In the genomic region with DNA sequence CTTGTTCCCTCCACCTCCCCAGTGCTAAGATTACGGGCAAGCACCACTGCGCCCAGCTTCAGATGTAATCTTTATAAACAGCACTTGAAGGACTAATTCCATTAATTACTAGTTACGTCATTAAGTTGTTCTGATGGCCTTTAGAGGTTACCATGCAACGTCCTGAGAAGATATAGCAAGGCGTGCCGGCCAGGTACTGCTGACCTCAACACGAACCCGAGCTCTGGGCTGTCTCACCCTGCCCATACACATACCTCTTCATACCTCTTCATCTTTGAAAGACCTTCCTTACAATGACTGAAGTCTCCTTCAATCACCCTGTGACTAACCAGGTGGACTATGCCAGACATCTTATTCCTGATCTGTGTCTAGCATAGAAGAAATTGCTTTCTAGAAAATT, we compare ENCODE assay signal across 23 mouse cellular contexts. TPM values are rescaled to one million over a fixed set of nuclear protein-coding genes. Genes with fewer than 3 reads are reported as not detected.
DNase-seq lines count a peak whose midpoint lies in the region; ATAC-seq and TF ChIP-seq lines count a peak whose summit lies in the region.
"Had no signal": no experiment of that assay in that cellular context is flagged by ENCODE, and none has a peak within 500 bp of the region (broad histone marks: within the 10 kb centered on the region; RNA-seq: fewer than 3 reads in every experiment).

No protein-coding gene starts in this region.

- no peak for TF ChIP-seq EP300 in stomach, postnatal 0 days (optimal IDR thresholded peaks at IDR 0.05)

- no peak overlapping the region for H3K4me3 ChIP-seq in intestine, postnatal 0 days (ENCODE audit: low read depth, low read length)
- no peak overlapping the region for H3K4me3 ChIP-seq in intestine, embryonic 16.5 days (ENCODE audit: low read length)
- no peak overlapping the region for H3K4me3 ChIP-seq in kidney, postnatal 0 days (replicated peaks; ENCODE audit: low read depth, low read length)
- H3K4me3 ChIP-seq in kidney, embryonic 16.5 days (ENCODE audit: low read length), result no peak overlapping the region
- no peak overlapping the region for H3K4me3 ChIP-seq in stomach, postnatal 0 days (ENCODE audit: low read depth, low read length)
- H3K4me3 ChIP-seq: embryonic facial prominence, embryonic 10.5 days; embryonic facial prominence, embryonic 12.5 days; forebrain, embryonic 13.5 days; forebrain, embryonic 15.5 days had no signal

- no peaks in the 10 kb centered on the region for H3K27me3 ChIP-seq in intestine, postnatal 0 days (replicated peaks; ENCODE audit: control insufficient read depth, insufficient read depth, low read length)
- no peaks in the 10 kb centered on the region for H3K27me3 ChIP-seq in intestine, embryonic 16.5 days (replicated peaks; ENCODE audit: control insufficient read depth, insufficient read depth, low read length)
- H3K27me3 ChIP-seq in kidney, postnatal 0 days (ENCODE audit: insufficient read depth, low read length), result no peaks in the 10 kb centered on the region
- no peaks in the 10 kb centered on the region for H3K27me3 ChIP-seq in kidney, embryonic 16.5 days (ENCODE audit: insufficient read depth, low read length)
- no peaks in the 10 kb centered on the region for H3K27me3 ChIP-seq in stomach, postnatal 0 days (ENCODE audit: control insufficient read depth, insufficient read depth, low read length)
- H3K27me3 ChIP-seq: CH12.LX; embryonic facial prominence, embryonic 12.5 days; forebrain, embryonic 13.5 days; forebrain, embryonic 15.5 days; Patski had no signal

- peaks cover 7% of the 10 kb centered on the region for H3K4me1 ChIP-seq in intestine, postnatal 0 days (replicated peaks; ENCODE audit: control insufficient read depth, insufficient read depth, low read length)
- peaks cover 5% of the 10 kb centered on the region; the same call in 1 of the 2 replicates for H3K4me1 ChIP-seq in intestine, embryonic 16.5 days (ENCODE audit: control insufficient read depth, insufficient read depth, low read length)
- no peaks in the 10 kb centered on the region for H3K4me1 ChIP-seq in kidney, postnatal 0 days (replicated peaks; ENCODE audit: insufficient read depth, low read length)
- H3K4me1 ChIP-seq in kidney, embryonic 16.5 days (ENCODE audit: insufficient read depth, low read length), result peaks cover 11% of the 10 kb centered on the region; the same call in 1 of the 2 replicates
- H3K4me1 ChIP-seq in stomach, postnatal 0 days (replicated peaks; ENCODE audit: control insufficient read depth, insufficient read depth), result no peaks in the 10 kb centered on the region
- H3K4me1 ChIP-seq: embryonic facial prominence, embryonic 10.5 days; embryonic facial prominence, embryonic 12.5 days; forebrain, embryonic 13.5 days; forebrain, embryonic 15.5 days had no signal

- no peak for TF ChIP-seq CTCF in intestine, postnatal 0 days (IDR thresholded peaks at IDR 0.05; ENCODE audit: low read depth)
- no peak for TF ChIP-seq CTCF in kidney, postnatal 0 days (IDR thresholded peaks at IDR 0.05; ENCODE audit: low read depth)
- no peak for TF ChIP-seq CTCF in stomach, postnatal 0 days (IDR thresholded peaks at IDR 0.05; ENCODE audit: low read depth)

- H3K4me2 ChIP-seq in intestine, postnatal 0 days (replicated peaks; ENCODE audit: low read depth), result no peak overlapping the region
- H3K4me2 ChIP-seq in intestine, embryonic 16.5 days (ENCODE audit: low read depth, low read length), result no peak overlapping the region
- H3K4me2 ChIP-seq in kidney, postnatal 0 days (ENCODE audit: low read length), result no peak overlapping the region
- H3K4me2 ChIP-seq in kidney, embryonic 16.5 days (replicated peaks; ENCODE audit: low read depth, low read length), result no peak overlapping the region
- no peak overlapping the region for H3K4me2 ChIP-seq in stomach, postnatal 0 days (replicated peaks; ENCODE audit: low read depth)
- H3K4me2 ChIP-seq: embryonic facial prominence, embryonic 12.5 days; forebrain, embryonic 13.5 days; forebrain, embryonic 15.5 days had no signal

- no peak overlapping the region for H3K9ac ChIP-seq in intestine, postnatal 0 days (ENCODE audit: low read depth, low read length)
- H3K9ac ChIP-seq in intestine, embryonic 16.5 days (ENCODE audit: low read depth, low read length), result no peak overlapping the region
- no peak overlapping the region for H3K9ac ChIP-seq in kidney, postnatal 0 days (ENCODE audit: low read depth, low read length)
- no peak overlapping the region for H3K9ac ChIP-seq in kidney, embryonic 16.5 days (replicated peaks; ENCODE audit: low read length)
- H3K9ac ChIP-seq in stomach, postnatal 0 days (ENCODE audit: low read length), result no peak overlapping the region
- H3K9ac ChIP-seq: embryonic facial prominence, embryonic 12.5 days; forebrain, embryonic 13.5 days; forebrain, embryonic 15.5 days had no signal

- H3K36me3 ChIP-seq in intestine, postnatal 0 days (ENCODE audit: control insufficient read depth, insufficient read depth), result 0 out of 2 replicates have a peak, but pooled peaks cover 5% of the 10 kb centered on the region
- H3K36me3 ChIP-seq in intestine, embryonic 16.5 days (ENCODE audit: control insufficient read depth, insufficient read depth, low read length), result no peaks in the 10 kb centered on the region
- H3K36me3 ChIP-seq in kidney, postnatal 0 days (ENCODE audit: insufficient read depth, low read length), result no peaks in the 10 kb centered on the region
- no peaks in the 10 kb centered on the region for H3K36me3 ChIP-seq in kidney, embryonic 16.5 days (ENCODE audit: insufficient read depth, low read length)
- no peaks in the 10 kb centered on the region for H3K36me3 ChIP-seq in stomach, postnatal 0 days (ENCODE audit: control insufficient read depth, insufficient read depth, low read length)
- H3K36me3 ChIP-seq: embryonic facial prominence, embryonic 10.5 days; embryonic facial prominence, embryonic 12.5 days; forebrain, embryonic 15.5 days; G1E had no signal

- peak; percentile 54; the same call in 1 of the 2 replicates for ATAC-seq in intestine, postnatal 0 days
- no peak for ATAC-seq in intestine, embryonic 16.5 days
- ATAC-seq in kidney, postnatal 0 days (replicated peaks; ENCODE audit: low FRiP score, low read depth), result peak; percentile 22; the same call in 1 of the 2 replicates
- no peak for ATAC-seq in kidney, embryonic 16.5 days (ENCODE audit: low FRiP score, low TSS enrichment)
- peak; percentile 58; the same call in 1 of the 2 replicates for ATAC-seq in stomach, postnatal 0 days (ENCODE audit: low FRiP score, low TSS enrichment)
- ATAC-seq: activated CD4-positive, CD25-positive, alpha-beta regulatory T cell, adult 4 months; CD4-positive, CD25-positive, alpha-beta regulatory T cell, adult 4 months; forebrain, embryonic 13.5 days; forebrain, embryonic 15.5 days; Patski had no signal

- H3K27ac ChIP-seq in intestine, postnatal 0 days (ENCODE audit: low read depth, low read length), result no peak overlapping the region
- no peak overlapping the region for H3K27ac ChIP-seq in intestine, embryonic 16.5 days (ENCODE audit: low read length)
- no peak overlapping the region for H3K27ac ChIP-seq in kidney, postnatal 0 days
- H3K27ac ChIP-seq in kidney, embryonic 16.5 days (ENCODE audit: low read length), result no peak overlapping the region
- no peak overlapping the region for H3K27ac ChIP-seq in stomach, postnatal 0 days (replicated peaks)
- H3K27ac ChIP-seq: embryonic facial prominence, embryonic 10.5 days; embryonic facial prominence, embryonic 12.5 days; forebrain, embryonic 13.5 days; forebrain, embryonic 15.5 days had no signal

- DNase-seq in kidney, postnatal 0 days (ENCODE audit: low spot score), result no peak
- no peak for DNase-seq in stomach, postnatal 0 days (ENCODE audit: low spot score)
- DNase-seq: adrenal gland, adult 8-10 months; adrenal gland, postnatal 14 days; adrenal gland, postnatal 36 days; B cell, adult 2 months; cerebellum, adult 11-12 months; cerebellum, adult 2 months; cerebellum, adult 9-10 months; cerebellum, postnatal 10 days; cerebellum, postnatal 25 days had no signal

- WGBS in intestine, postnatal 0 days, result 68% methylated on average over 8 of the region's 8 CpGs
- 68% methylated on average over 8 of the region's 8 CpGs for WGBS in intestine, embryonic 16.5 days
- WGBS in kidney, postnatal 0 days, result 70% methylated on average over 8 of the region's 8 CpGs
- 71% methylated on average over 8 of the region's 8 CpGs for WGBS in kidney, embryonic 16.5 days
- WGBS in stomach, postnatal 0 days, result 74% methylated on average over 8 of the region's 8 CpGs

- no peaks in the 10 kb centered on the region for H3K9me3 ChIP-seq in intestine, postnatal 0 days (ENCODE audit: control insufficient read depth)
- no peaks in the 10 kb centered on the region for H3K9me3 ChIP-seq in intestine, embryonic 16.5 days (ENCODE audit: control insufficient read depth, low read length)
- no peaks in the 10 kb centered on the region for H3K9me3 ChIP-seq in kidney, postnatal 0 days (replicated peaks; ENCODE audit: low read length)
- H3K9me3 ChIP-seq in kidney, embryonic 16.5 days (ENCODE audit: low read length), result 0 out of 2 replicates have a peak, but pooled peaks cover 6% of the 10 kb centered on the region
- no peaks in the 10 kb centered on the region for H3K9me3 ChIP-seq in stomach, postnatal 0 days (ENCODE audit: control insufficient read depth, low read length)
- H3K9me3 ChIP-seq: embryonic facial prominence, embryonic 10.5 days; embryonic facial prominence, embryonic 12.5 days; forebrain, embryonic 13.5 days; forebrain, embryonic 15.5 days; G1E had no signal

RNA-seq across cellular contexts. Expression of a gene that starts 30.2 kb away (rescaled TPM):
- 108 and 116 TPM in 2 replicates for polyA plus RNA-seq in intestine, postnatal 0 days (2015; fragmentation: Nextera tagmentation; extraction: Ambion mirVana)
- 32.8 and 42.1 TPM in 2 replicates for polyA plus RNA-seq in intestine, embryonic 16.5 days (2015; fragmentation: Nextera tagmentation; extraction: Ambion mirVana)
- 5.2 and 7.0 TPM in 2 replicates for polyA plus RNA-seq in kidney, postnatal 0 days (2015; fragmentation: Nextera tagmentation; extraction: Ambion mirVana)
- 5.3 and 5.7 TPM in 2 replicates for polyA plus RNA-seq in kidney, embryonic 16.5 days (2015; fragmentation: Nextera tagmentation; extraction: Ambion mirVana)
- polyA plus RNA-seq in stomach, postnatal 0 days (2015; fragmentation: Nextera tagmentation; extraction: Ambion mirVana), result 37.8 and 39.6 TPM in 2 replicates
- polyA plus RNA-seq: G1E, Patski had no signal

Comparison
In these comparisons a context has a peak if more than half of its experiments do, and no peak if none do; other contexts are left out.
1. ATAC-seq: peak in intestine, postnatal 0 days (single experiment), kidney, postnatal 0 days (single experiment) and stomach, postnatal 0 days (single experiment); none in intestine, embryonic 16.5 days (single experiment) and kidney, embryonic 16.5 days (single experiment).